ENCODE assay signal across 15 mouse cellular contexts in the genomic region with DNA sequence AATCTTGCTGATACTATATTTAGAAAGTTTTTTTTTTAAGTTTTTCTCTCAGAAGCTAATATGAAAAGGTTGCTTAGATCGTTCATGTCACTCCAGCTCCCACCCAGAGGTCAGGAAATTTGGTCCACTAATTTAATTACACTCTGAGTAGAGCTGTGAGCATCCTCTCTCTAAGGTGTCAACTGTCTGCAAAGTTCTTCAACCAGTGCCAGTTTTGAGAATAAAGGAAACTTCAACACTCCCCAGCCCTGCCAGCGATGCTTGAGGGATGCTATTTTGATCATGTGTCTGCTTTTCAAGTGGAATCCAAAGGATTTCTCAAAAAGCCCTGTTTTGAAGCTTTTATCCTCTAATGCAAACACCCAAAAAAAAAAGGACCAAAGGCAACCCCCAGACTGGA.
"Had no signal": no experiment of that assay in that cellular context is flagged by ENCODE, and none has a peak within 500 bp of the region (broad histone marks: within the 10 kb centered on the region; RNA-seq: fewer than 3 reads in every experiment).

No protein-coding gene starts in this region.

- H3K9ac ChIP-seq: limb, embryonic 13.5 days; liver, embryonic 12.5 days; liver, embryonic 15.5 days; midbrain, embryonic 12.5 days; neural tube, embryonic 12.5 days had no signal

- H3K9me3 ChIP-seq: limb, embryonic 10.5 days; limb, embryonic 13.5 days; liver, embryonic 12.5 days; liver, embryonic 15.5 days; midbrain, embryonic 12.5 days; neural tube, embryonic 12.5 days had no signal

- H3K27ac ChIP-seq: limb, embryonic 10.5 days; limb, embryonic 13.5 days; liver, embryonic 12.5 days; liver, embryonic 15.5 days; macrophage; midbrain, embryonic 12.5 days; neural tube, embryonic 12.5 days had no signal

- DNase-seq: kidney, adult 18-20 months; kidney, adult 9 months; kidney, postnatal 25 days; liver; lung, adult 18-20 months; thymus, adult 18-20 months; thymus, postnatal 36 days had no signal

- H3K4me2 ChIP-seq: limb, embryonic 13.5 days; liver, embryonic 12.5 days; liver, embryonic 15.5 days; midbrain, embryonic 12.5 days; neural tube, embryonic 12.5 days had no signal

- ATAC-seq: liver, embryonic 12.5 days; midbrain, embryonic 16.5 days had no signal

- H3K36me3 ChIP-seq: limb, embryonic 10.5 days; limb, embryonic 13.5 days; liver, embryonic 12.5 days; liver, embryonic 15.5 days; midbrain, embryonic 12.5 days; neural tube, embryonic 12.5 days had no signal

- H3K27me3 ChIP-seq: limb, embryonic 13.5 days; liver, embryonic 12.5 days; liver, embryonic 15.5 days; midbrain, embryonic 12.5 days; neural tube, embryonic 12.5 days had no signal

- H3K4me3 ChIP-seq: limb, embryonic 10.5 days; limb, embryonic 13.5 days; liver, embryonic 12.5 days; liver, embryonic 15.5 days; midbrain, embryonic 12.5 days; neural tube, embryonic 12.5 days had no signal

- H3K4me1 ChIP-seq: liver, embryonic 12.5 days; liver, embryonic 15.5 days; neural tube, embryonic 12.5 days had no signal
